Mouse (Mus musculus) liver, embryonic 14.5 days (tissue): ENCODE data around the gene Mapkapk2. TPM values are rescaled to one million over a fixed set of nuclear protein-coding genes. Genes with fewer than 3 reads are reported as not detected.

Experiments
- ATAC-seq: fragments of 200-750 bp; cut with Nextera tagmentation; 2 replicates; pipeline ENCODE4 v1.8.0; 2017; ENCODE audit warnings: moderate number of reproducible peaks, mild to moderate bottlenecking, moderate library complexity; ENCODE audit not compliant: insufficient read depth
- DNase-seq, 3 experiments: peaks; one replicate each; pipeline ENCODE4 v3.0.0-alpha.2; 2012 to 2013; ENCODE audit warnings: low read depth in 3 of 3, low spot score in 3 of 3
- H3K27ac ChIP-seq: fragments of 300-500 bp; sonication (generic); 2 replicates; pipeline ENCODE4 v1.5.1; 2014; ENCODE audit warnings: moderate library complexity, mild to moderate bottlenecking, control low read depth, inconsistent platforms
- H3K27me3 ChIP-seq: fragments of 300-500 bp; sonication (generic); 2 replicates; pipeline ENCODE4 v1.6.1; 2014; ENCODE audit warnings: mild to moderate bottlenecking, low read length, moderate library complexity; ENCODE audit not compliant: control insufficient read depth, insufficient read depth
- H3K36me3 ChIP-seq: fragments of 300-500 bp; sonication (generic); replicated peaks from 2 replicates; pipeline ENCODE4 v1.6.1; 2014; ENCODE audit warnings: low read depth; ENCODE audit not compliant: control insufficient read depth, insufficient read depth
- H3K4me1 ChIP-seq, 2 experiments: fragments of 200-500 bp in 1 of 2; fragments of 300-500 bp in 1 of 2; sonication (generic) in 1 of 2; replicated peaks; 2 replicates each; pipeline ENCODE4 v1.6.1; 2012 to 2014; ENCODE audit warnings: antibody characterized with exemption in 1 of 2, inconsistent platforms in 1 of 2, low read length in 1 of 2; ENCODE audit not compliant: control insufficient read depth in 2 of 2, insufficient read depth in 2 of 2
- H3K4me2 ChIP-seq: fragments of 300-500 bp; sonication (generic); 2 replicates; pipeline ENCODE4 v1.6.1; 2014; ENCODE audit warnings: low read depth, mild to moderate bottlenecking, control low read depth, moderate library complexity
- H3K4me3 ChIP-seq, 2 experiments: fragments of 200-500 bp in 1 of 2; fragments of 300-500 bp in 1 of 2; sonication (generic) in 1 of 2; 2 replicates each; pipeline ENCODE4 v1.5.1; 2012 to 2014; ENCODE audit warnings: low read depth in 2 of 2, low read length in 2 of 2, mild to moderate bottlenecking in 2 of 2, control low read depth in 1 of 2, inconsistent platforms in 1 of 2, moderate library complexity in 1 of 2; ENCODE audit not compliant: insufficient read depth in 1 of 2
- H3K9ac ChIP-seq: fragments of 300-500 bp; sonication (generic); replicated peaks from 2 replicates; pipeline ENCODE4 v1.6.1; 2014; ENCODE audit warnings: mild to moderate bottlenecking, control low read depth, moderate library complexity
- H3K9me3 ChIP-seq: fragments of 300-500 bp; sonication (generic); 2 replicates; pipeline ENCODE4 v1.6.1; 2016; ENCODE audit warnings: low read length, mixed read lengths; ENCODE audit not compliant: control insufficient read depth
- CTCF ChIP-seq: IDR thresholded peaks from 2 replicates; pipeline ENCODE4 v1.5.1; 2016; ENCODE audit warnings: antibody characterized with exemption, low read depth, control low read depth
- EP300 ChIP-seq: IDR thresholded peaks from 2 replicates; pipeline ENCODE4 v1.6.1; 2016; ENCODE audit warnings: antibody characterized with exemption, low read depth
- WGBS: fragments of 180-500 bp; shearing (Covaris S2); extraction: QIAGEN DNeasy Blood & Tissue Kit; methylation state at CpG from one replicate; pipeline ENCODE4 v1.1.7; 2014; ENCODE audit not compliant: insufficient replicate concordance; 5-methylcytosine and 5-hydroxymethylcytosine counted together
- polyA plus RNA-seq, 2 experiments: library from polyadenylated mRNA; depleted of rRNA in 1 of 2; stranded (reverse) in 1 of 2; unstranded in 1 of 2; fragments of >200 nt; fragmentation: Nextera tagmentation in 1 of 2; extraction: Ambion mirVana in 1 of 2; gene quantifications; 2 replicates each; pipeline versions ENCODE4 v1.2.1 to v1.2.3; 2012 to 2014

Mapkapk2 gene
- polyA plus RNA-seq, 2 experiments = 12.9 to 13.6 TPM

- Histone ChIP-seq H3K9ac (no peak overlapping the region), H3K4me3 (no peak overlapping the region), H3K27me3 (no peaks in the 10 kb centered on the region), H3K9me3 (no peaks in the 10 kb centered on the region), H3K36me3 (no peaks in the 10 kb centered on the region), H3K4me1 (0 out of 4 replicates have a peak, but pooled peaks cover 0 to 1% of the 10 kb centered on the region in 2 experiments), H3K4me2 (no peak overlapping the region), H3K27ac (no peak overlapping the region)
- 64% methylated on average over 5 of the region's 5 CpGs for WGBS
- TF ChIP-seq CTCF (no peak), EP300 (no peak)
- ATAC-seq (no peak), DNase-seq (peak in 1 of 3 experiments; percentile 44)
Observed at GRCm38 (mm10) chr1:131038001-131038400, 59.6 kb downstream of the Mapkapk2 start.

DNA sequence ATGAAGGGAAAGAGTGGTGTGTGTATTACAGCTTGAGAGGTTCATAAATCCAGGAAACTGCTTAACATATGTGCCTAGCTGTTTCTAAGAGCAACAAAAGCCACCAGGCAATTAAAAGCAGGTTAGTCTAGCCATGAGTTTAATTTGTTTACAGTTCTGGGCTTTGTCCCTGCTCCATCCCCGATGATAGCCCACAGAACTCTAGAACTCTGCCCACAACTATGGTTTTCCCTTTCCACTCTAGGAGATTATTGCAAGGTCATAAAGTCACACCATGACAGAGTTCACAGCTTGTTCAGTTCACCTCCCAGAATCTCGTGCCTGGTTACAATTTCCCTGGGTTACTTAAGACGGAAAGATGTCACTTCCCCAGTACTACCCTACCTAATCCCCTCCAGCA lies 66.4 kb downstream of the Mapkapk2 start:
- no peaks in the 10 kb centered on the region for H3K9me3 ChIP-seq
- H3K27me3 ChIP-seq = no peaks in the 10 kb centered on the region
- no peak overlapping the region for H3K27ac ChIP-seq
- DNase-seq (no peak), ATAC-seq (no peak)
- WGBS = 45% methylated on average over 3 of the region's 3 CpGs
- peaks cover 3 to 13% of the 10 kb centered on the region in 2 experiments; a peak in 3 of 4 replicates for H3K4me1 ChIP-seq
- no peak overlapping the region for H3K9ac ChIP-seq
- no peak for TF ChIP-seq CTCF
- TF ChIP-seq EP300 = no peak
- no peak overlapping the region for H3K4me3 ChIP-seq
- H3K36me3 ChIP-seq = no peaks in the 10 kb centered on the region
- no peak overlapping the region for H3K4me2 ChIP-seq

DNA sequence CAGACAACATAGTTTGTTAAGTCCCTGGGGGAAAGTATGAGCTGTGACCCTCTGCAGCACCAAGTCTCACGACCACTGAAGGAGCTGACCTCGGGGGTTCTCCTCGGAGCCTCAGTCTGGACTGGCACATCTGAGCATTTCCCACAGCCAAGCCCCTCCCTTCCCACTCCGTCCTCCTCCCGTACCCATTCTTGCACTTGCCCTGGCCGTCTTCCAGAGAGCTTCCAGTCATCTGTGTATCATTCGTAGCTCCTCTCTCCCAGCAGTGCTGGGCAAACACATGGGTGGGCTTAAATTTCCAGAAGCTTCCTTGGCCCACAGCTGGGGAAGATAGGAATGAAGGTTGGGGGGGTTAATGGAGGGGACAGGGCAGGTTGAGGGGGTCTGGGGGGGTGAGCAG lies 67.4 kb downstream of the Mapkapk2 start:
- H3K9me3 ChIP-seq = no peaks in the 10 kb centered on the region
- H3K9ac ChIP-seq = no peak overlapping the region
- H3K27me3 ChIP-seq = no peaks in the 10 kb centered on the region
- DNase-seq (no peak), ATAC-seq (no peak)
- 64% methylated on average over 7 of the region's 7 CpGs for WGBS
- H3K27ac ChIP-seq = no peak overlapping the region
- TF ChIP-seq CTCF (no peak), EP300 (no peak)
- H3K4me2 ChIP-seq = no peak overlapping the region
- H3K4me1 ChIP-seq = peaks cover 5 to 18% of the 10 kb centered on the region in 2 experiments
- H3K4me3 ChIP-seq = no peak overlapping the region
- no peaks in the 10 kb centered on the region for H3K36me3 ChIP-seq

DNA sequence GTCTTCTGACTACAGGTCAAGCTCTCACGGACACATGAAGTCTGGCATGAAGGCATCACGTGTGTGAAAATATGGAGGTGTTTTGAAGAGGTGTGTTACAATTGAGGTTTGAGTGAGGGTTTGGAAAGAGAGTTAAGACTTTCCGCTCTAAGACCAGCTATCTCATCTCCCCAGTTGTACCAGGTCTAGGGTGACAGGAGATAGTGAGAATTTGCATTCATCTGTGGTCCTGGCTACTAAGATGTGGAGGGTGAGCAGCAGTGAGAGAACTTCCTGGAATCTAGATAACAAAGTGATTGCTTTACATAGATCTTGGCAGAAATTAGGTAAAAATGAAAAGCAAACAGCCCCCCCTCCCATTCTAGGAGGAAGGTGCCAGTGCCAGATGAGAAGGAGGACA lies 68.4 kb downstream of the Mapkapk2 start:
- no peak overlapping the region; the same call in 1 of the 2 replicates for H3K27ac ChIP-seq
- no peak overlapping the region for H3K4me3 ChIP-seq
- DNase-seq = peak in 2 of 3 experiments; percentile 42 to 52
- peaks cover 5 to 21% of the 10 kb centered on the region in 2 experiments for H3K4me1 ChIP-seq
- 19% methylated on average over 3 of the region's 3 CpGs for WGBS
- no peaks in the 10 kb centered on the region for H3K36me3 ChIP-seq
- H3K4me2 ChIP-seq = peak overlapping the region; percentile 29; the same call in 1 of the 2 replicates
- no peak overlapping the region for H3K9ac ChIP-seq
- no peaks in the 10 kb centered on the region for H3K9me3 ChIP-seq
- no peaks in the 10 kb centered on the region for H3K27me3 ChIP-seq
- TF ChIP-seq CTCF (no peak), EP300 (peak; percentile 66)
- peak; percentile 84 for ATAC-seq

GRCm38 (mm10) chr1:131025843-131026190 lies 71.8 kb downstream of the Mapkapk2 start:
- Histone ChIP-seq H3K4me3 (no peak overlapping the region), H3K9me3 (no peaks in the 10 kb centered on the region), H3K27ac (no peak overlapping the region), H3K36me3 (no peaks in the 10 kb centered on the region), H3K27me3 (no peaks in the 10 kb centered on the region), H3K4me1 (peaks cover 5 to 21% of the 10 kb centered on the region in 2 experiments), H3K4me2 (no peak overlapping the region), H3K9ac (no peak overlapping the region)
- 14% methylated on average over 4 of the region's 4 CpGs for WGBS
- no peak for DNase-seq
- TF ChIP-seq EP300 (no peak), CTCF (no peak)
- ATAC-seq = peak; percentile 24; the same call in 1 of the 2 replicates
